Mouse (Mus musculus): Measurements from ENCODE around the gene Gm45140. TPM values are rescaled to one million over a fixed set of nuclear protein-coding genes. Genes with fewer than 3 reads are reported as not detected.

Gene Gm45140
- total RNA-seq, 4 experiments from 2014 or later = 0.24 to 1.9 TPM; not detected in 2

DNA sequence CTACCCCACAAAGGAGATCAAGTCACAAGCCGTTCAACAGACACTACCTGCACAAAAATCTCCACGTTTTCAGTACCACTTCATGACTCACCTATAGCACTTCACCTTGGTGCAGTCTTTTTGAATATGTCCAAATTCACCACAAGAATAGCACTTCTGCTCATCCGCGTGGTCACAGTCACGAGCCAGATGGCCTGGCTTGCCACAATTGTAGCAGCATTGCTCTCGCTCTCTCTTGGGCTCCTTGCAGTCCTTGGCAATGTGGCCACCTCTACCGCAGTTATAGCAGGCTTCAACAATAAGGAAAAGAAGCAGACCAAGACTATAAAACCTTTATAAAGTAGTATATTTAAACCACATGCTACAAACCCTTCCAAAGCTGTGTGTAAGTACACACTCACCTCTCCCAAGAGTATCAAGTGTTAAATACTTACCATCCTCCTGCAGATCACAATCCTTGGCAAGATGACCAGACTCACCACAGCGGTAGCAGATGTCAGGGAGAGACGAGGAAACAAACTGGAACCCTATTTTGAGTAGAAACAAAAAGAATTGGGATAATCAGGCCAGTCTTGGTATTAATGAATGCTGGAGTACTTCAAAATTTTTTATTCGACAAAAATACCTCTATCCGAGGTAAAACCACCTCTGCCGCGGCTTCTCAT lies 9.6 kb upstream of the Gm45140 start:
- DNase-seq (ENCODE audit: low spot score) = no peak

DNA sequence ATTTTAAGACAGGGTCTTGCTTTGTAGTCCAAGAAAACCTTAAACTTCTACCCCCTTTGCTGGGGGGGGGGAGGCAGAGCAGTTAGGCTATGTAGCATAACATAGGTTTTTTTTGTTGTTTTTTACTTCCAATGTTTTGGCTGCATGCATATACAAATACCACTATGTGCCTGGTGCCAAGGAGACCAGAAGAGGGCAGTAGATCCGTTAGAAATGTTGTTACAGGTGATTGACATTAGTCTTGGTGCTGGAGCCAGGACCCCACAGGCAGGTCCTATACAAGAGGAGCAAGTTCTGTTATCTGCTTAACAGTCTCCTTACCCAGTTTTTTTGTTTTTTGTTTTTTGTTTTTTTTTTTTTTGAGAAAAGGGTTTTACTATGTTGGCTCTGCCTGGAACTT lies 6.7 kb upstream of the Gm45140 start:
- DNase-seq (ENCODE audit: low spot score) = no peak

DNA sequence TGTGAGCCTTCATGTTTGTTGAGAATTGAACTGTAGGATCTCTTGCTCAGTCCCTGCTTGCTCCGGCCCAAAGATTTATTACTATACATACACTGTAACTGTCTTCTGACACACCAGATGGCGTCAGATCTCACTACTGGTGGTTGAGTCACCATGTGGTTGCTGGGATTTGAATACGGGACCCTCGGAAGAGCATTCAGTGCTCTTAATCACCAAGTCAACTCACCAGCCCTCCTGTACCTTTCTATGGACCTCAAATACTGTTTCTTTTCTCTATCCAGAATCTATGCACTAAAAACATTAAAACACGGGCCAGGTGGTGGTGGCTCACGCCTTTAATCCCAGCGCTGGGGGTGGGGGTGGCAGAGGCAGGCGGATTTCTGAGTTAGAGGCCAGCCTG lies 6.0 kb upstream of the Gm45140 start:
- no peak for DNase-seq (ENCODE audit: low spot score)

DNA sequence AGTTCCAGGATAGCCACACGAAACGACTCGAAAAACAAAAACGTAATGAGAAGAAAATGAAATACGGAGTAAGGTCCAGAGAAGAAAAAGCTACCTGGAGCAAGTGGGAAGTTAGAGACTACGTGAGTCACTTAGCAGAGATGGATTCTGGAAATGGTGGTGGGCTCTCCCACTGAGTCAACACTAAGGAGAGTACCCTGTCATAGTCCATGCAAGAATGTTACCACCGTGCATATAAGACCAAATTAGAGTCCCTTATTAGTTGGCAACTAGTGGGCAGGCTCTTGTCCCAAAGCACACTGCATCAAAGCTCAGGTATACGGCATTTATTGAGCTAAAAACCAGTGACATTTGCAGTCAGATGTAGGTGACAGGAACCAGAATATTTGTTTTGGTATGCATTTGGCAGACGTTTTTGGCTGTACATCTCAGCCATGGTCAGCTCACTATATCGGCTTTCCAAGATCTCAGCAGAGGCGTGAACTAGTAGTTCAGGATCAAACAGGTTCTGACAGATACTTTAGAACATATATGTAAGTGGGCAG lies 4.3 kb upstream of the Gm45140 start:
- no peak for DNase-seq (ENCODE audit: low spot score)

DNA sequence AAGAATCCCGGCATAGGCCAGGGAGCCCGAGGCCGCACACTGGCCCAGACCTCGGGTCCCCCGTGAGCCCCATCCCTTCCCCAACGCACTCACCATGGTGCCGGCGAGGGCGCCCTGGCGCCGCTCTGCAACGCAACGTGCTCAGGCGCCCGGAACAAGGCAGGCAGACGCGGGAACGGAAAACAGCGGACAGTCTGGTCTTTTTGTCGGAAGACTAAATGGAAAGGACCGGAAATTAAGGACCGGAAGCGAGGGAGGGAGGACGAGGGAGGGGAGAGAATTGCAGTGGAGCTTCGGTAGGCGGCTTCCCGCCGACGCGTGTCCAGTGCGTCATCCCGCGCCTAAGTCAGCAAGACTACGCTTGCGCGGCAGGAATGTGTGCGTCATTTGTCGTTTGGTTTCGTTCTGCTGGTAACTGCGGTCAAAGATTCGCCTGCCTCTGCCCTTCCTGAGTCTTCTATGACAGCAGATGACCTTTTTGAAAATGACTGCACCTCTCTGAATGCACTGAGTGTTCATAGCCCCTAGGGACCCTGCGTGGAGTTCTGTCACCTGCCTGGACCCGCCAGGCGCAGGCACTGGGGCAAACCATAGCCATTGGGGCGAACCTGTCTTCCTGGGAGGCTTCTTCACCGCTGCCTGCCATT lies 3.1 kb upstream of the Gm45140 start, which contains the start of gene Isy1:
TSS of gene Isy1 (minus strand) at position 248 of the 647 bp plus-strand sequence.
- DNase-seq (ENCODE audit: low spot score) = peak; percentile 97

DNA sequence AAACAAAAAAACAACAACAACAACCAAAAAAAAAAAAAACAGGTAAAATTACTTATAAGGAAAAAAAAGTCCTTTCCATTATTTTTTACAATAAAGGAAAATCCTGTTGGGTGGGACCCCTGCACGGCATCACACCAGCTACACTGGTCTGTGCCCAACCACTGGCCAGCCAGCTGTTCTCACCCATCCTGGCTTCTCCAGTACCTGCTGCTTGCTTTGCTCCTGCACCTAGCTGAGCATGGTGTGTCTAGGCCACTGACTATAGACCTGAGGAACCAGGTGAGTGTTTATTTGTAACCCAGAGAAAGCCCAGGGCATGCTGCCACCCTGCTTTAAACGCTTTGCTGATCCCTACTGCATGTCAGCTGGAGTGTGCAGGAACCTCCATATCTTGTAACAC lies 15.2 kb downstream of the Gm45140 start:
- DNase-seq (ENCODE audit: low spot score) = no peak

DNA sequence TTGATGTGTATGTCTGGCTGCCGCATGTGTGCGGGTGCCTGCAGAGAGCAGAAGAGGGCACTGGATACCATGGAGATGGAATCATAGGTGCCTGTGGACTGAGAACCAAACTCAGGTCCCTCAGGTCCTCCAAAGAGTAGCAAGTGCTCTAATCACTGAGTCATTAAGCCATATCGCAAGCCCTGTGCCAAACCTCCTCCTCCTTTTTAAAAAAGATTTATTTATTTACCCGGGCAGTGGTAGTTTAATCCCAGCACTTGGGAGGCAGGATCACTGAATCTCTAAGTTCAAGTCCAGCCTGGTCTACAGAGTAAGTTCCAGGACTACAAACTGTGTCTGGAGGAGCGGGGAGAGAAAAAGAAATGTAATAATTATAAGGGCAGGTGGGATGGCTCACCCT lies 21.1 kb downstream of the Gm45140 start:
- no peak for DNase-seq (ENCODE audit: low spot score)

DNA sequence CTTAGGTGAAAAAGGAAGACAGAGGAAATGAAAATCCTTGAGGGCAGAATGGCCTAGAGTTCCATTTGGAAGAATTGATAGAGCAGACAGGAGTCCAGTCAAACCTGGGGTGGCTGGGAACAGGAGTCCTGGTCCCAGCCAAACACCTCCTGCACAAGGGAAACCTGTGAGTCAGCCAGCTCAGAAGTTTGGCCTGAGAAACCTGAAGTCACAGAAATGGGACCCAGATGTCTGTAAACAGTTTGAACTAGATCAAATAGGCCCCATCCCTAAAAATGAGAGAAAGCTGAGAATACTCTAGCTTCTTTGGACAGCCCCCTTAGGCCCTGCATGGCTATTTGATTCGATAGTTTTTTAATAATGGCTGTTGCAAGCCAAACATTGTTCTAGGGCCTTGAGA lies 22.9 kb downstream of the Gm45140 start:
- DNase-seq (ENCODE audit: low spot score) = no peak

DNA sequence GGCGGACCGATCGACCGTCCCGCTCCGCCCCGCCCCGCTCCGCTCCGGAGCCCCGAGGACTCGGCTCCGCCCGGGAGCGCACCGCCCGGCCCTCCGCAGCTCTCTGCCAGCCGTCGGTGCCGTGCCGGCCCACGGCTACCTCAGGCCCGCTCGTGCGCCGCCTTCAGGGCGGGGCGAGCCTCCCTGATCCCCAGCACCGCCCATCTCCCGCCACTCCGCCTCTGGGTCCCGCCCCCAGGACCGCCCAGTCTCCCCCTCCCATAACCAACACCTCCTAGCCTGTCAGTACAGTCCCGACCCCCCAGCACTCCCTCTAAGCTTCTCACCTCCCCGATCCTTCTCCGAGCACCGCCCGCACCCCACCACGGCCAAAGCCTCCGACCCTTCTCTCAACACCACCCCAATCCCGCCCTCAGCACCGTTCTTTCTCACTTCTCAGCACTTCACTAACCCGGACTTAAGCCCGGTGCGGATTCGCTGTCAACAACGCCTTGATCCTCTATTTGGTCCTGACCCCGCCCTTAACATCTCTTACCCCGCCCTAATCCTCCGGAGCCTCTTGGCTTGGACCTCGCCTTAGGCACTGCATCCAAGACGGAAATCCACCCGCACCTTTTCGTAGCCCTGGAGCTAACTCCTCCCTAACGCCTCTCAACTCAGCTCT lies 23.8 kb downstream of the Gm45140 start, which contains the start of gene Rab43:
TSS of gene Rab43 (minus strand) at position 490 of the 664 bp plus-strand sequence.
- peak; percentile 95 for DNase-seq (ENCODE audit: low spot score)

DNA sequence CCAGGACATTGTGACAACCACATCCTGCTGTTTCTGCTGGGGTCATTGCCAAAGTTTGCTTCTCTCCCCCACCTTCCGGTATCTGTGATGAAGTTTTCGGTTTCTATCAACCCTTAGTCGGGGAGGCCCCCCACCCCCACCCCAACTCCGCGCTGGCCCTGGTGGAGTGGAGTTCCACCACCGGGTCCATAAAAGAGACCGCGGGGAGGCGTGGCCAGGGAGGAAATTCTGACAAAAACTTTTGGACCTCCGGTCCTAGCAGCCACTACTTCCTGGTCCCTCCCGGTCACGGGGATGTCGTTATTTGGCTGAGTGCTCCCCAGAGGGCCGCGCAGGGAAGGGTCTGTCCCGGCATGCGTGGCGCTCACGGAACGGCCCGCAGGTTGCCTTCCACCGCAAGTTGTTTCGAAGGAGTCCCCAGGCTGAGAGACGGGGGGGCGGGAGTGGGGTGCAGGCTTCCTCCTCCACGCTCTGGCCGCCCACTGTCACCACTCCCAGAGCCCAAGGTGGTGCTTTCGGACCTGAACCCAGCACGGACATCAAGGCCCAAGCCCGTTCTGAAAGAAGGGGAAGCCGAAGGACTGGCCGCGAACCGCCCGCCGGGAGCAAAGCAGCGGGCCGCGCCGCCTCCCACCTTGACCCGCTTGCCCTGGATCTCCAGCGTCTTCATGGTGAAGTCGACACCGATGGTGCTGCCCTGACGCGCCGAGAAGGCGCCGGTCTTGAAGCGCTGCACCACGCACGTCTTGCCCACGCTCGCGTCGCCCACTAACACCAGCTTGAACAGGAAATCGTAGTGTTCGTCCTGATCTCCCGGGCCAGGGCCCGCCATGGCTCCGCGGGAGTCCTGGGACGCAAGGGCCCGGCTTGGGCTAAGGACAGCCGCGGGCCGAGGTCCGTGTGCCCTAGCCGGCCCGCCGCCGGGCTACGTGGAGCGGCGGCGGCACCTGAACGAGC lies 24.6 kb downstream of the Gm45140 start:
- peak; percentile 87 for DNase-seq (ENCODE audit: low spot score)

DNA sequence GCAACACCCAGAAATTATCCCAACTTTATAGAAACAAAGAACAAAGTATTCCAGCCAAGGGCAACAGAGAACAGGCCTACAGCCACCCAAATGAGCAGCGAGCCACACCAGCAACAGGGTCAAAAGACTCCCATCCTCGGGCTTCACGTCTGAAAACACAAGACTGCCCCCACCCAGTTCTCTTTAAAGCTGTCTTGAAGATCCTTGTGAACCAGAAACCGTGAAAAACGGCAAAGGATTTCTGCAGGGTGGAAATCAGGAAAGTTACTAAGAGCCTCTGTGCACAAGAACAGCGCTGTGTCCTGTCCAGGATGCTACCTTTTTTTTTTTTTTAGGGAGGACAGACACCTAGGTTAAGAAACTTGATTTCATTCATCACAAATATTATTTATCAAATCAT lies 25.3 kb downstream of the Gm45140 start:
- no peak for DNase-seq (ENCODE audit: low spot score)

DNA sequence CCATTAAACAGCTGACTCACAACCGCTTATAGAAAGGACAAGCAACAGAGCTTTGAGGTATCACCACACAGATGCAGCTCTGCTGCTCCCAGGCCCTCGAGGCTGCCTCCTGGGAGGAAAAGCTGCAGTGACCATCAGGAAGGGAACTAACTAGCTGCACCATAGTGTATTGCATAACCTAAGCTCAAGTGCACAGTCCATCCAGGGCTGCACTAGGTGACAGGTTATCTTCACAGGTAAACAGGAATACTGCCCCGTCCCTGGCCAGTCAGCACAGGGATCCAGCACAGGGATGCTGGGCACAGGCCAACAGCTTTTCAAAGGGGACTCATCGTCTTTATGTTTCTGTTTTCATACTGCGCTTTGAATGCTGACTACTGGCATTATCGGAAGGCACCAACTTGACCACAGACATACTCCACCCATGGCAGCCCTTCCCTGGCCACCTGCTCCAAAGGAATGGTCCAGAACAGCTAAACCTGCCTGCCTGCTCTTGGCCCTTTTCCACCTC lies 25.9 kb downstream of the Gm45140 start:
- no peak for DNase-seq (ENCODE audit: low spot score)

DNA sequence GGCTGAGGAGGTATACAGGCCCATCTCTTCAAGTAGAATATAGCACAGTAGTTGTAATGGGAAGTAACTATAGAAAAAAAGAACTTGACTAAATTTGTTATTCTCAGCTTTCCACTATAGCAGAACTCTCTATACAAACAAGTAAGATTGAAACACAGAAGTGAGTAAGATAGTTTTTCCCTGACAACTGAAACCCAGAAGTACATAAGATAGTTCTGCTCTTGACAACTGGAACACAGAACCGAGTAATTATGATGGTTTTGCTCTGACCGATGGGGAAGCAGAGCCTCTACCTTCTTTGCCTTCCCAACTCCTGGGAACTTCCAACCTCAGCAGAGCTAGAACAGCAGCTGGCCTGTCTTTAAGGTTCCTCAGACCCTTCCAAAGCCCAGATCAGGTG lies 26.5 kb downstream of the Gm45140 start:
- DNase-seq (ENCODE audit: low spot score) = no peak

DNA sequence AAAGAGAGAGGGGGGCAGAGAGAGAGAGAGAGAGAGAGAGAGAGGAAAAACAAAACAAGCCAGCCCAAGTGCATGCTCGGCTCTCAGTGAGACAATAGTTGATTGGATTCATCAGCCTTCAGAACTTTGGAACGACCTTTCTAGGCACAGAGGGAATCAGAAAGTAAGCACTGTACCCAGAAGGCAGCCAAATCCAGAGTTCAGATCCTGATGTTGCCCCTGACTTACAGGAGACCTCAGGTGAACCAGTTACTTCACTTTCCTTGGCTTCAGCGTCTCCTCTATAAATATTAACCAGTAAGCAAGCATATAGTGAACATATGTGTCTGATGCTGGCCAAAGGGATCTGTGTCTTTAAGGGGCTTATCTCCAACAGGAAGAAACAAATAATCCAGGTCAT lies 27.1 kb downstream of the Gm45140 start:
- no peak for DNase-seq (ENCODE audit: low spot score)

DNA sequence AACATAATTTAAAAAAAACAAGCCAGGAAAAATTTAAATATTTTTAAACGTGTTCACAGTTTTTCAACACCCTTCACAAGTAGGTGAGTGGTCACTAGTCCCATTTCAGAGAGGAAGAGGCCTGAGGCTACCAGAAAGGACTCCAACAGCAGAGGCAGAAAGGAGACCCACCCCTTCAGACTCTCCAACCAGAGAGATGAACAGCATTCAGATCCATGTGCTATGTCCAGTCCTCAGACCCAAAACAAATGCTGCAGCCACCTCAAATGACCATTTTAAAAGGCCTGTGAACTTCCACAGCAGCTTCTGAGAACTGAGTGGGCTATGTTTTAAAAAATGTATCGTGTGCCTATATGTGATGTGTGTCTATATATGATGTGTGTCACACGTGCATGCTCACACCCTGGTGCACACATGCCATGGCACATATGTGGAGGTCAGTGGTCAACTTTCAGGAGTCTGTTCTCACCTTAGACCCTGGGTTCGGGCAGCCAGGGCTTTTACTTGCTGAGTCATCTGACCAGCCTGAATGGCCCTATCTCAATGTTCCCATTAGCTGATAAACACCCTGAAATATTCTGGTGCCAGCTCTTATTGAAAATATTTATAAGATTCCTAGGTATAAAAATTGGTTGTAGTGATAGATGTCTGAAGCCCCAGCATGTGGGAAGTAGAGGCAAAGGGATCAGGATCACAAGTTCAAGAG lies 27.7 kb downstream of the Gm45140 start:
- DNase-seq (ENCODE audit: low spot score) = no peak

DNA sequence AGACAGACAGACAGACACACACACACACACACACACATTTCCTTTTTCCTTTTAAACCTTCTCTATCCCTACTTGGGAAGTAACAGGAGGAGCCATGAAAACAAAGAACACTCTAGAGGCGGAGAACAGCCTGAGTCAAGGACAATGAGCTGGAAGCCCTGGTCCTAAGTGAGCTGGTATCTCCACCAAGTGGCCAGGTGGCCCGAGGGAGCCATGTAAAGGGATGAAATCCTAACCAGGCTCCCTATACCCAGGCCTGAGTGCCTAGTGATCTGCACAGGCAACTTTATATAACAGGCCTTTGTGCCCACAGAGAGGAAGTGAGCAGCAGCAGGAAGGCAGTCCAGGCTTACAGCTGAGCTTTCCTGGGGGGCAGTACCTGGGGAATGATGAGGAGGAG lies 28.7 kb downstream of the Gm45140 start:
- no peak for DNase-seq (ENCODE audit: low spot score)

DNA sequence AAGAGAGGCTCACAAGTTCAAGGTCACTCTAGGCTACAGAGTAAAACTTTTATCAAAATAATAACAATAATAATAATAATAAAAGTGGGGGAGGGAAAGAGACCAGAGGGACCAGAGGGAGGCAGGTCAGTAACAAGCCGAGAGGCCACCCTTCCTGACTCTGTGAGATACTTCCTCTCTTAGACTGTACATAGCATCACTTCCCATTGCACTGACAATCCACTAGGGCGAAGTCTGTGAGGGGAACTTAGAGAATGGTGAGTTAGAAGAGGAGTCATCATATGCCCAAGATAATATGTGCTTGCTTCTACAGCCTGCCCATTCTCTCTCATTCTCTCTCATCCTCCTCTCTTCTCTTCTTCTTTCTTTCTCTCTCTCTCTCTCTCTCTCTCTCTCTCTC lies 29.6 kb downstream of the Gm45140 start:
- no peak for DNase-seq (ENCODE audit: low spot score)

DNA sequence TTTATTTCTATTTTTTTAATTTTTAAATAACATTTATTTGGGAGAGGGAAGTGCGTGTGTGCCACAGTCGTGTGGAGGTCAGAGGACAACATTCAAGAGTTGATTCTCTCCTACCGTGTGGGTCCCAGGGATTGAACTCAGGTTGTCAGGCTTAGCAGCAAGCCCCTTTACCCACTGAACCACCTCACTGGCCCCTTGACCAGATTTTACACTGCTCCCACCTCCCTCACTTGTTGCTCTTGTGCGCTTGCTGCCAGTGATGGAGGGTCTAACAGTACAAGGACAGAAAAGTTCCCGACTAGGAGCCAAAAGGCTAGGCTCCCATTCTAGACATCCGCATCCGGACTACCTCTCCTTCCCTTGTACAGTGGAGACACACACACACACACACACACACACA lies 30.1 kb downstream of the Gm45140 start:
- DNase-seq (ENCODE audit: low spot score) = no peak

DNA sequence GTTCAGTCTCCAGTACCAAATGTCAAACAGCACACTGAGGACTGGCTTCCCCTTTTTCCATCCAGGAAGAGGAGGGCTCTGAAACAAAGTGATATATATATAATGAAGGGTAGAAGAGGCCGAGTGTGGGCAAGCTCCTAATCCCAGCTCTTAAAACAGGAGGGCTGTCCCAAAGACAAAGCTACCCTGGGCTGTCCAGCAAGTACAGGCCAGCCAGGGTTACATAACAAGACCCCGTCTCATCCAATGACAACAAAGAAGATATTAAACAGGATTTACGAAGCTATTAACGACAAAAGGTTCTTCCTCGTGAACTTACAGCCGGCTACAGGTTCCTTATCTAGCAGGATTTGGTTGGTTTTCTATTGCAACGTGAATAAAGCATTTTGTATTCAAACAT lies 30.7 kb downstream of the Gm45140 start:
- DNase-seq (ENCODE audit: low spot score) = no peak

DNA sequence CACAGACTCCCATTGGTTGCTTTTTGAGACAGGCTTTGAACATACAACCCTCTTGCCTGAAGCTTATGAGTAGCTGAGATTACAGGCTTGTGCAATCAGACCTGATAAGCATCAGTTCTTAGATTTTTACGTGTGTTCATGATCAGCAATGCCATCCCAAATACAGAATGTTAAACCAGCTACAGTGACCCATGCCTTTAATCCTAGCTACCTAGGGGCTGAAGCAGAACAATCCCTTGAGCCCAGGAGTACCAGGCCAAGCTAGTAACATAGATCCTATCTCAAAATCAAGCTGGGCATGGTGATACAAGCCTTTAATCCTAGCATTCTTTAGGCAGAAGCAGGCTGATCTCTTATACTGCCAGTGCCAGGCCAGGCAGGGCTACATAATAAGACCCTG lies 31.6 kb downstream of the Gm45140 start:
- no peak for DNase-seq (ENCODE audit: low spot score)

DNA sequence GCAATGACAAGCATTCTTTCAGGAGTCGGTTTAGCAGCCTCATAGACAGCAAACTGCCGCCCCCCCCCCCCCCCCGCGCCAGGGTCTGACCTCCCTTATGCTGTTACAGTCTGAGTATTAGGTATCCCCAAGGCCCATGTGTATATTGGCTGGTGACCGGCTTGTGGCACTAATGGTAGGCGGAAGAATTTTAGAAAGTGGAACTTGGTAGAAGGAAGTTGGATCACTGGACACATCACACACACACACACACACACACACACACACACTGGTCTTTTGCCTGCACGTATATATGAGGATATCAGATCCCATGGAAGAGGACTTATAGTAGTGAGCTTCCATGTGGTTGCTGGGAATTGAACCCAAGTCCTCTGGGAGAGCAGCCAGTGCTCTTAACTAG lies 33.1 kb downstream of the Gm45140 start:
- no peak for DNase-seq (ENCODE audit: low spot score)
